Mouse (Mus musculus): Measurements from ENCODE around the gene Man2b1.

GRCm38 (mm10) chr8:85132335-85132734, 49.3 kb downstream of the Man2b1 start:
- TF ChIP-seq CTCF (IDR thresholded peaks at IDR 0.05; ENCODE audit: borderline replicate concordance, insufficient read depth, low read depth, low read length) (no peak), POLR2A (IDR thresholded peaks at IDR 0.05; ENCODE audit: borderline replicate concordance, insufficient read depth, low read length) (no peak)

Data from cerebellum, adult 2 months (tissue).